Mouse (Mus musculus): ENCODE measurements around the gene Vdac2.

DNA sequence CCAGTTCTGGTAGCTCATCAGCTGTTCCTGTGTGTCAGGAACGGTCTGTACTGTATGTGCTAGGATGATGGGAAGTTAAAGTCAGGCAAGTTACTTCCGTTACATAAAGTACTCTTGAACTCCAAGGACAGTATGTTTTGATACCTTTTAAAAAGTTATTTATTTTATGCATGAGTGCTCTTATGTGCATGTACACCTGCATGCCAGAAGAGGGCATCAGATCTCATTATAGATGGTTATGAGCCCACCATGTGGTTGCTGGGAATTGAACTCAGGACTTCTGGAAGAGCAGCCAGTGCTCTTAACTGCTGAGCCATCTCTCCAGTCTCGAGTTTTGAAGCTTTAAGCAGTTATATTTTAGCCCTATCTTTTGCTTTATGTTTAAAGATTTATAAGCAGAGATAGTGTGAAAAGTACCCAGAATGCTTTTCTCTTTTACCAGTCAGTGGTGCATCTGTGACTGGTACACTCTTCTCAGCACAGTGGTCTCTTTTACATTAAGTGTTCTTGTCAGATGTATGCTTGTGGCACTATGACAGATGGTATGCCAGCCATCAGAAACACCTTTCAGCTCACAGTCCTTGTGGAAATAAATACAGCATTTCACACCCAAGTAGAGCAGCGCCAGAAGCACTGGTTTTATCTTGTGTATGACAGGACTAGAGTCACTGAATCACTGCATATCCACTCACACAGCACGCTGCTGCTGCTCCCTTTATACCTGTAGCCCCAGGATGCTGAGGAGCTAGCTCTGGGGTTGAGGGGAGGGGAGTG is 17.0 kb downstream of the Vdac2 start:
- TF ChIP-seq CTCF (IDR thresholded peaks at IDR 0.05; ENCODE audit: low read depth) (peak; percentile 41), EP300 (optimal IDR thresholded peaks at IDR 0.05) (no peak)
